Mouse (Mus musculus): ENCODE results near the gene Dapk1.

- TF ChIP-seq EP300 (IDR thresholded peaks at IDR 0.05; ENCODE audit: insufficient read depth, low read depth, low read length) = no peak
- no peak for TF ChIP-seq CTCF (IDR thresholded peaks at IDR 0.05)
These were observed 5.7 kb downstream of the Dapk1 start for GRCm38 (mm10) chr13:60607411-60607810.

All from heart, adult 2 months (tissue).